Mouse (Mus musculus): ENCODE data around the gene Ttll12. TPM values are rescaled to one million over a fixed set of nuclear protein-coding genes. Genes with fewer than 3 reads are reported as not detected.

Gene Ttll12
- total and polyA plus RNA-seq, 2 experiments from 2014 or later = 7.8 to 15.9 TPM

GRCm38 (mm10) chr15:83547144-83547543 lies 47.8 kb downstream of the Ttll12 start:
- no peak for DNase-seq (ENCODE audit: low spot score)
- no peak overlapping the region for H3K27ac ChIP-seq (ENCODE audit: low read depth)
- no peak for ATAC-seq (ENCODE audit: insufficient read depth, low read depth)
- no peak for TF ChIP-seq EP300 (IDR thresholded peaks at IDR 0.05; ENCODE audit: low read depth)
- WGBS = 79% methylated on average over 8 of the region's 8 CpGs
- no peak overlapping the region for H3K9ac ChIP-seq (replicated peaks; ENCODE audit: low read depth, low read length)
- H3K36me3 ChIP-seq (replicated peaks; ENCODE audit: control insufficient read depth, insufficient read depth, low read length) = peaks cover 92% of the 10 kb centered on the region
- no peaks in the 10 kb centered on the region for H3K9me3 ChIP-seq (replicated peaks; ENCODE audit: control insufficient read depth, low read length)
- no peak overlapping the region for H3K4me2 ChIP-seq (ENCODE audit: low read depth, low read length)
- no peaks in the 10 kb centered on the region for H3K4me1 ChIP-seq (ENCODE audit: control insufficient read depth, insufficient read depth)
- no peaks in the 10 kb centered on the region for H3K27me3 ChIP-seq (ENCODE audit: control insufficient read depth, insufficient read depth, low read length)
- no peak overlapping the region for H3K4me3 ChIP-seq (ENCODE audit: low read depth, low read length)

- no peak overlapping the region for H3K4me2 ChIP-seq (ENCODE audit: low read depth, low read length)
- H3K4me3 ChIP-seq (ENCODE audit: low read depth, low read length) = no peak overlapping the region
- peaks cover 93% of the 10 kb centered on the region for H3K36me3 ChIP-seq (replicated peaks; ENCODE audit: control insufficient read depth, insufficient read depth, low read length)
- no peak for TF ChIP-seq CTCF (IDR thresholded peaks at IDR 0.05; ENCODE audit: low read depth)
- TF ChIP-seq EP300 (IDR thresholded peaks at IDR 0.05; ENCODE audit: low read depth) = no peak
- no peak overlapping the region for H3K9ac ChIP-seq (replicated peaks; ENCODE audit: low read depth, low read length)
- H3K4me1 ChIP-seq (ENCODE audit: control insufficient read depth, insufficient read depth) = no peaks in the 10 kb centered on the region
- no peaks in the 10 kb centered on the region for H3K27me3 ChIP-seq (ENCODE audit: control insufficient read depth, insufficient read depth, low read length)
- DNase-seq (ENCODE audit: low spot score) (no peak), ATAC-seq (ENCODE audit: insufficient read depth, low read depth) (no peak)
- WGBS = 86% methylated on average over 7 of the region's 7 CpGs
- no peaks in the 10 kb centered on the region for H3K9me3 ChIP-seq (replicated peaks; ENCODE audit: control insufficient read depth, low read length)
- no peak overlapping the region for H3K27ac ChIP-seq (ENCODE audit: low read depth)
These were observed 48.9 kb downstream of the Ttll12 start for GRCm38 (mm10) chr15:83546029-83546428.

GRCm38 (mm10) chr15:83541647-83542287 lies 53.2 kb downstream of the Ttll12 start:
- H3K4me2 ChIP-seq (ENCODE audit: low read depth, low read length) = no peak overlapping the region
- peaks cover 20% of the 10 kb centered on the region for H3K4me1 ChIP-seq (ENCODE audit: control insufficient read depth, insufficient read depth)
- H3K27ac ChIP-seq (ENCODE audit: low read depth) = no peak overlapping the region
- H3K4me3 ChIP-seq (ENCODE audit: low read depth, low read length) = no peak overlapping the region
- H3K36me3 ChIP-seq (replicated peaks; ENCODE audit: control insufficient read depth, insufficient read depth, low read length) = peaks cover 52% of the 10 kb centered on the region
- no peak for ATAC-seq (ENCODE audit: insufficient read depth, low read depth)
- WGBS = 73% methylated on average over 9 of the region's 9 CpGs
- H3K9me3 ChIP-seq (replicated peaks; ENCODE audit: control insufficient read depth, low read length) = no peaks in the 10 kb centered on the region
- no peak for DNase-seq (ENCODE audit: low spot score)
- no peaks in the 10 kb centered on the region for H3K27me3 ChIP-seq (ENCODE audit: control insufficient read depth, insufficient read depth, low read length)
- TF ChIP-seq EP300 (IDR thresholded peaks at IDR 0.05; ENCODE audit: low read depth) (no peak), CTCF (IDR thresholded peaks at IDR 0.05; ENCODE audit: low read depth) (no peak)
- H3K9ac ChIP-seq (replicated peaks; ENCODE audit: low read depth, low read length) = no peak overlapping the region

GRCm38 (mm10) chr15:83539905-83540304 lies 55.1 kb downstream of the Ttll12 start:
- H3K4me3 ChIP-seq (ENCODE audit: low read depth, low read length) = no peak overlapping the region
- ATAC-seq (ENCODE audit: insufficient read depth, low read depth) (peak; percentile 68), DNase-seq (ENCODE audit: low spot score) (peak; percentile 76)
- H3K9ac ChIP-seq (replicated peaks; ENCODE audit: low read depth, low read length) = 0 out of 2 replicates have a peak overlapping the region, but pooled peaks have one; percentile 31
- H3K9me3 ChIP-seq (replicated peaks; ENCODE audit: control insufficient read depth, low read length) = no peaks in the 10 kb centered on the region
- TF ChIP-seq EP300 (IDR thresholded peaks at IDR 0.05; ENCODE audit: low read depth) (no peak), CTCF (IDR thresholded peaks at IDR 0.05; ENCODE audit: low read depth) (no peak)
- peaks cover 33% of the 10 kb centered on the region for H3K36me3 ChIP-seq (replicated peaks; ENCODE audit: control insufficient read depth, insufficient read depth, low read length)
- peak overlapping the region; percentile 39 for H3K4me2 ChIP-seq (ENCODE audit: low read depth, low read length)
- no peaks in the 10 kb centered on the region for H3K27me3 ChIP-seq (ENCODE audit: control insufficient read depth, insufficient read depth, low read length)
- H3K27ac ChIP-seq (ENCODE audit: low read depth) = peak overlapping the region; percentile 79
- WGBS = 18% methylated on average over 4 of the region's 4 CpGs
- peaks cover 37% of the 10 kb centered on the region for H3K4me1 ChIP-seq (ENCODE audit: control insufficient read depth, insufficient read depth)

GRCm38 (mm10) chr15:83538855-83539254 lies 56.1 kb downstream of the Ttll12 start:
- Histone ChIP-seq H3K4me1 (ENCODE audit: control insufficient read depth, insufficient read depth) (peaks cover 42% of the 10 kb centered on the region), H3K36me3 (replicated peaks; ENCODE audit: control insufficient read depth, insufficient read depth, low read length) (peaks cover 23% of the 10 kb centered on the region), H3K9ac (replicated peaks; ENCODE audit: low read depth, low read length) (no peak overlapping the region), H3K4me3 (ENCODE audit: low read depth, low read length) (no peak overlapping the region), H3K9me3 (replicated peaks; ENCODE audit: control insufficient read depth, low read length) (no peaks in the 10 kb centered on the region), H3K27ac (ENCODE audit: low read depth) (peak overlapping the region; percentile 79; the same call in 1 of the 2 replicates), H3K4me2 (ENCODE audit: low read depth, low read length) (no peak overlapping the region), H3K27me3 (ENCODE audit: control insufficient read depth, insufficient read depth, low read length) (no peaks in the 10 kb centered on the region)
- TF ChIP-seq CTCF (IDR thresholded peaks at IDR 0.05; ENCODE audit: low read depth) (no peak), EP300 (IDR thresholded peaks at IDR 0.05; ENCODE audit: low read depth) (no peak)
- WGBS = 95% methylated on average over 2 of the region's 2 CpGs
- ATAC-seq (ENCODE audit: insufficient read depth, low read depth) (no peak), DNase-seq (ENCODE audit: low spot score) (no peak)

- Histone ChIP-seq H3K27me3 (ENCODE audit: control insufficient read depth, insufficient read depth, low read length) (no peaks in the 10 kb centered on the region), H3K27ac (ENCODE audit: low read depth) (peak overlapping the region; percentile 85), H3K36me3 (replicated peaks; ENCODE audit: control insufficient read depth, insufficient read depth, low read length) (0 out of 2 replicates have a peak, but pooled peaks cover 5% of the 10 kb centered on the region), H3K4me2 (ENCODE audit: low read depth, low read length) (no peak overlapping the region; the same call in 1 of the 2 replicates), H3K4me1 (ENCODE audit: control insufficient read depth, insufficient read depth) (peaks cover 46% of the 10 kb centered on the region), H3K9ac (replicated peaks; ENCODE audit: low read depth, low read length) (no peak overlapping the region), H3K4me3 (ENCODE audit: low read depth, low read length) (no peak overlapping the region), H3K9me3 (replicated peaks; ENCODE audit: control insufficient read depth, low read length) (no peaks in the 10 kb centered on the region)
- WGBS = 36% methylated on average over 6 of the region's 6 CpGs
- ATAC-seq (ENCODE audit: insufficient read depth, low read depth) (no peak), DNase-seq (ENCODE audit: low spot score) (no peak)
- no peak for TF ChIP-seq CTCF (IDR thresholded peaks at IDR 0.05; ENCODE audit: low read depth)
- no peak for TF ChIP-seq EP300 (IDR thresholded peaks at IDR 0.05; ENCODE audit: low read depth)
These were observed 59.1 kb downstream of the Ttll12 start for GRCm38 (mm10) chr15:83535890-83536231.
